In the genomic region with DNA sequence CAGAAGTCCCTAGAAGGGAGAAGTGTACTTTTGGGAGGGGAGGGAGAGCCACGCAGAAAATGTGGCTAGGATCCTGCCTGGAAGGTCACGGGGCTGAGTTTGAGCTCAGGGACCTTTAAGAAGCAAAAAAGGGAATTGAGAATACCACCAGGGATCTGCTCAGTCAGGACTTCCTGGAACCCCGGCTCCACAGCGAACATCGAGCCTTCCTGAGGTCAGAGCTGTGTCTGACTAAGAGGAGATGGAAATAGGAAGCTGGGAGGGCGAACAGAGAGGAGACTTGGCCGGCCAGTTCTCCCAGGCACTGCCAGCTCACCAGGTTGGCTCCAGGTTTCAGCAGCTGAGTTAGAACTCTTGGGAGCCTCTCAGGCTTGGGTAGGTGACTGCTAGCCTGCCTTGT, we compare ENCODE assay signal across 17 mouse cellular contexts. TPM values are rescaled to one million over a fixed set of nuclear protein-coding genes. Genes with fewer than 3 reads are reported as not detected.
DNase-seq lines count a peak whose midpoint lies in the region; ATAC-seq and TF ChIP-seq lines count a peak whose summit lies in the region.
"Had no signal": no experiment of that assay in that cellular context is flagged by ENCODE, and none has a peak within 500 bp of the region (broad histone marks: within the 10 kb centered on the region; RNA-seq: fewer than 3 reads in every experiment).

No protein-coding gene starts in this region.

- H3K4me1 ChIP-seq in heart, embryonic 11.5 days (ENCODE audit: control insufficient read depth, insufficient read depth, low read length): no peaks in the 10 kb centered on the region; the same call in none of the 2 replicates
- H3K4me1 ChIP-seq in lung, postnatal 0 days (ENCODE audit: insufficient read depth, low read depth, low read length): no peaks in the 10 kb centered on the region
- H3K4me1 ChIP-seq: forebrain, embryonic 12.5 days had no signal

- 50% methylated on average over 7 of the region's 7 CpGs for WGBS in heart, embryonic 11.5 days (ENCODE audit: insufficient replicate concordance)
- WGBS in lung, postnatal 0 days: 47% methylated on average over 7 of the region's 7 CpGs

- no peak overlapping the region for H3K4me3 ChIP-seq in heart, embryonic 11.5 days (ENCODE audit: low read depth, low read length)
- no peak overlapping the region for H3K4me3 ChIP-seq in lung, postnatal 0 days (ENCODE audit: low read depth, low read length)
- H3K4me3 ChIP-seq: forebrain, embryonic 12.5 days; heart, embryonic 13.5 days; limb, embryonic 13.5 days had no signal

- DNase-seq in heart, adult 8-10 months (ENCODE audit: low spot score): peak; percentile 61
- DNase-seq in lung, postnatal 0 days (ENCODE audit: low spot score): peak; percentile 33
- no peak for DNase-seq in lung, postnatal 10 days
- DNase-seq in ovary, postnatal 14 days (ENCODE audit: low spot score): no peak
- DNase-seq: adrenal gland, postnatal 36 days; cerebellum, adult 9-11 months; embryo, embryonic 11 days; kidney, adult 11 months; kidney, postnatal 14 days had no signal

- TF ChIP-seq CTCF in lung, postnatal 0 days (IDR thresholded peaks at IDR 0.05): no peak

- no peaks in the 10 kb centered on the region for H3K27me3 ChIP-seq in heart, embryonic 11.5 days (ENCODE audit: control insufficient read depth, insufficient read depth, low read length)
- H3K27me3 ChIP-seq in lung, postnatal 0 days (replicated peaks; ENCODE audit: insufficient read depth, low read length): no peaks in the 10 kb centered on the region
- H3K27me3 ChIP-seq: forebrain, embryonic 12.5 days; heart, embryonic 13.5 days; limb, embryonic 13.5 days had no signal

- H3K27ac ChIP-seq in heart, embryonic 11.5 days (ENCODE audit: low read depth, low read length): no peak overlapping the region
- no peak overlapping the region for H3K27ac ChIP-seq in lung, postnatal 0 days (ENCODE audit: low read length)
- H3K27ac ChIP-seq: forebrain, embryonic 12.5 days; heart, embryonic 13.5 days; hindbrain, postnatal 0 days; limb, embryonic 13.5 days had no signal

- no peaks in the 10 kb centered on the region for H3K36me3 ChIP-seq in heart, embryonic 11.5 days (ENCODE audit: control insufficient read depth, insufficient read depth, low read length)
- no peaks in the 10 kb centered on the region for H3K36me3 ChIP-seq in lung, postnatal 0 days (ENCODE audit: insufficient read depth, low read length)
- H3K36me3 ChIP-seq: forebrain, embryonic 12.5 days; heart, embryonic 13.5 days; limb, embryonic 13.5 days had no signal

- no peak overlapping the region for H3K4me2 ChIP-seq in heart, embryonic 11.5 days
- H3K4me2 ChIP-seq in lung, postnatal 0 days (replicated peaks; ENCODE audit: low read depth, low read length): no peak overlapping the region
- H3K4me2 ChIP-seq: forebrain, embryonic 12.5 days; heart, embryonic 13.5 days; limb, embryonic 13.5 days had no signal

- ATAC-seq in heart, embryonic 11.5 days (replicated peaks; ENCODE audit: insufficient number of reproducible peaks, low FRiP score, low TSS enrichment): no peak
- no peak for ATAC-seq in lung, postnatal 0 days
- peak; percentile 95 for ATAC-seq in granulocyte monocyte progenitor cell, adult 5-6 weeks (replicated peaks; ENCODE audit: poor library complexity, severe bottlenecking)
- ATAC-seq in monocyte, adult 5-6 weeks (replicated peaks; ENCODE audit: insufficient number of reproducible peaks, low FRiP score, low TSS enrichment, poor library complexity, severe bottlenecking): peak; percentile 94
- ATAC-seq: hindbrain, postnatal 0 days; midbrain, embryonic 16.5 days had no signal

- no peak for TF ChIP-seq EP300 in lung, postnatal 0 days (IDR thresholded peaks at IDR 0.05)

- no peak overlapping the region for H3K9ac ChIP-seq in heart, embryonic 11.5 days (ENCODE audit: low read depth, low read length)
- no peak overlapping the region for H3K9ac ChIP-seq in lung, postnatal 0 days (replicated peaks; ENCODE audit: low read depth)
- H3K9ac ChIP-seq: forebrain, embryonic 12.5 days; heart, embryonic 13.5 days; limb, embryonic 13.5 days had no signal

- H3K9me3 ChIP-seq in heart, embryonic 11.5 days (replicated peaks; ENCODE audit: control insufficient read depth, low read length): no peaks in the 10 kb centered on the region
- no peaks in the 10 kb centered on the region for H3K9me3 ChIP-seq in lung, postnatal 0 days (ENCODE audit: low read length)
- H3K9me3 ChIP-seq: forebrain, embryonic 12.5 days; heart, embryonic 13.5 days; limb, embryonic 13.5 days had no signal

RNA-seq across cellular contexts. Expression of a gene that starts 14.5 kb away (rescaled TPM):
- total RNA-seq in heart, adult 8-10 months (2022): 1 to 10 TPM; 2.7 to 3.9 (median 3.6) TPM
- 1.4 and 1.7 TPM in 2 replicates for polyA plus RNA-seq in heart, embryonic 11.5 days (2014; fragmentation: Nextera tagmentation; extraction: Ambion mirVana)
- 2.6 and 4.0 TPM in 2 replicates for polyA plus RNA-seq in lung, postnatal 0 days (2015; fragmentation: Nextera tagmentation; extraction: Ambion mirVana)
- 10.9 and 16.7 TPM in 2 replicates for total RNA-seq in granulocyte monocyte progenitor cell, adult 5-6 weeks (2014; fragmentation: Nextera tagmentation)
- 5.2 and 9.6 TPM in 2 replicates for total RNA-seq in granulocyte monocyte progenitor cell, adult 5-6 weeks (2017)
- 72.0 to 89.0 TPM (median 88.0 TPM) in 3 replicates for total RNA-seq in monocyte, adult 5-6 weeks (2017)

Comparison
In these comparisons a context has a peak if more than half of its experiments do, and no peak if none do; other contexts are left out.
1. DNase-seq: peak in heart, adult 8-10 months (single experiment) and lung, postnatal 0 days (single experiment); none in lung, postnatal 10 days (single experiment) and ovary, postnatal 14 days (single experiment).
2. ATAC-seq: peak in granulocyte monocyte progenitor cell, adult 5-6 weeks (single experiment) and monocyte, adult 5-6 weeks (single experiment); none in heart, embryonic 11.5 days (single experiment) and lung, postnatal 0 days (single experiment).